Mouse (Mus musculus): ENCODE measurements around the gene Smyd3. TPM values are rescaled to one million over a fixed set of nuclear protein-coding genes. Genes with fewer than 3 reads are reported as not detected.

The Smyd3 gene
- polyA plus RNA-seq, 1 experiment from 2014 or later: 16.1 TPM

- H3K27me3 ChIP-seq (ENCODE audit: insufficient read depth, poor library complexity, severe bottlenecking): no peaks in the 10 kb centered on the region
- DNase-seq (ENCODE audit: low spot score): no peak
Measured at GRCm38 (mm10) chr1:179279116-179279515, 238.7 kb downstream of the Smyd3 start.

GRCm38 (mm10) chr1:179277346-179277745, 240.5 kb downstream of the Smyd3 start:
- DNase-seq (ENCODE audit: low spot score): no peak
- peaks cover 15% of the 10 kb centered on the region for H3K4me1 ChIP-seq
- no peak overlapping the region for H3K27ac ChIP-seq
- no peaks in the 10 kb centered on the region for H3K9me3 ChIP-seq
- no peak overlapping the region for H3K4me3 ChIP-seq
- H3K27me3 ChIP-seq (ENCODE audit: insufficient read depth, poor library complexity, severe bottlenecking): no peaks in the 10 kb centered on the region
- H3K36me3 ChIP-seq: no peaks in the 10 kb centered on the region
- WGBS: 91% methylated on average over 9 of the region's 9 CpGs

More at GRCm38 (mm10) chr1:179279116-179279515, 238.7 kb downstream of the Smyd3 start:
- Histone ChIP-seq H3K36me3 (no peaks in the 10 kb centered on the region), H3K4me1 (peaks cover 27% of the 10 kb centered on the region), H3K27ac (no peak overlapping the region), H3K9me3 (no peaks in the 10 kb centered on the region), H3K4me3 (no peak overlapping the region)
- 95% methylated on average over 4 of the region's 4 CpGs for WGBS

GRCm38 (mm10) chr1:179276866-179277265, 241.0 kb downstream of the Smyd3 start:
- DNase-seq (ENCODE audit: low spot score): no peak
- H3K27me3 ChIP-seq (ENCODE audit: insufficient read depth, poor library complexity, severe bottlenecking): no peaks in the 10 kb centered on the region
- no peak overlapping the region for H3K27ac ChIP-seq
- WGBS: 90% methylated on average over 1 of the region's 1 CpGs
- no peaks in the 10 kb centered on the region for H3K36me3 ChIP-seq
- no peaks in the 10 kb centered on the region for H3K9me3 ChIP-seq
- no peak overlapping the region for H3K4me3 ChIP-seq
- H3K4me1 ChIP-seq: peaks cover 10% of the 10 kb centered on the region

GRCm38 (mm10) chr1:179272926-179273325, 244.9 kb downstream of the Smyd3 start:
- Histone ChIP-seq H3K4me3 (no peak overlapping the region), H3K27me3 (ENCODE audit: insufficient read depth, poor library complexity, severe bottlenecking) (no peaks in the 10 kb centered on the region), H3K4me1 (no peaks in the 10 kb centered on the region), H3K9me3 (peaks cover 6% of the 10 kb centered on the region), H3K36me3 (0 out of 2 replicates have a peak, but pooled peaks cover 4% of the 10 kb centered on the region), H3K27ac (no peak overlapping the region)
- peak; percentile 42 for DNase-seq (ENCODE audit: low spot score)
- 83% methylated on average over 4 of the region's 4 CpGs for WGBS

GRCm38 (mm10) chr1:179272351-179272750, 245.5 kb downstream of the Smyd3 start:
- H3K36me3 ChIP-seq: 0 out of 2 replicates have a peak, but pooled peaks cover 4% of the 10 kb centered on the region
- no peaks in the 10 kb centered on the region for H3K4me1 ChIP-seq
- DNase-seq (ENCODE audit: low spot score): no peak
- peaks cover 6% of the 10 kb centered on the region for H3K9me3 ChIP-seq
- H3K27ac ChIP-seq: no peak overlapping the region
- no peaks in the 10 kb centered on the region for H3K27me3 ChIP-seq (ENCODE audit: insufficient read depth, poor library complexity, severe bottlenecking)
- no peak overlapping the region for H3K4me3 ChIP-seq

- H3K36me3 ChIP-seq: 0 out of 2 replicates have a peak, but pooled peaks cover 4% of the 10 kb centered on the region
- DNase-seq (ENCODE audit: low spot score): peak; percentile 31
- no peaks in the 10 kb centered on the region for H3K4me1 ChIP-seq
- H3K27me3 ChIP-seq (ENCODE audit: insufficient read depth, poor library complexity, severe bottlenecking): no peaks in the 10 kb centered on the region
- 78% methylated on average over 3 of the region's 3 CpGs for WGBS
- no peak overlapping the region for H3K27ac ChIP-seq
- H3K9me3 ChIP-seq: peaks cover 6% of the 10 kb centered on the region
- no peak overlapping the region for H3K4me3 ChIP-seq
Measured at GRCm38 (mm10) chr1:179266936-179267335, 250.9 kb downstream of the Smyd3 start.

GRCm38 (mm10) chr1:179261496-179261966, 256.3 kb downstream of the Smyd3 start:
- DNase-seq (ENCODE audit: low spot score): no peak
- 60% methylated on average over 11 of the region's 11 CpGs for WGBS
- H3K27ac ChIP-seq: 0 out of 2 replicates have a peak overlapping the region, but pooled peaks have one; percentile 6

GRCm38 (mm10) chr1:179255826-179256512, 261.9 kb downstream of the Smyd3 start:
- H3K9me3 ChIP-seq: no peaks in the 10 kb centered on the region
- H3K4me3 ChIP-seq: no peak overlapping the region
- DNase-seq (ENCODE audit: low spot score): no peak
- H3K27ac ChIP-seq: no peak overlapping the region
- WGBS: 84% methylated on average over 11 of the region's 11 CpGs
- no peaks in the 10 kb centered on the region for H3K36me3 ChIP-seq
- H3K27me3 ChIP-seq (ENCODE audit: insufficient read depth, poor library complexity, severe bottlenecking): no peaks in the 10 kb centered on the region
- no peaks in the 10 kb centered on the region for H3K4me1 ChIP-seq

More at GRCm38 (mm10) chr1:179261496-179261966, 256.3 kb downstream of the Smyd3 start:
- no peak overlapping the region for H3K4me3 ChIP-seq
- no peaks in the 10 kb centered on the region for H3K36me3 ChIP-seq
- no peaks in the 10 kb centered on the region for H3K9me3 ChIP-seq
- no peaks in the 10 kb centered on the region for H3K27me3 ChIP-seq (ENCODE audit: insufficient read depth, poor library complexity, severe bottlenecking)
- H3K4me1 ChIP-seq: no peaks in the 10 kb centered on the region

- 72% methylated on average over 3 of the region's 3 CpGs for WGBS
- Histone ChIP-seq H3K27me3 (ENCODE audit: insufficient read depth, poor library complexity, severe bottlenecking) (no peaks in the 10 kb centered on the region), H3K4me1 (peaks cover 9% of the 10 kb centered on the region), H3K9me3 (no peaks in the 10 kb centered on the region), H3K27ac (no peak overlapping the region), H3K4me3 (no peak overlapping the region), H3K36me3 (no peaks in the 10 kb centered on the region)
- DNase-seq (ENCODE audit: low spot score): no peak
Measured at GRCm38 (mm10) chr1:179254531-179254930, 263.3 kb downstream of the Smyd3 start.

- Histone ChIP-seq H3K27ac (no peak overlapping the region), H3K9me3 (no peaks in the 10 kb centered on the region), H3K4me3 (no peak overlapping the region), H3K36me3 (no peaks in the 10 kb centered on the region), H3K4me1 (peaks cover 26% of the 10 kb centered on the region), H3K27me3 (ENCODE audit: insufficient read depth, poor library complexity, severe bottlenecking) (no peaks in the 10 kb centered on the region)
- DNase-seq (ENCODE audit: low spot score): no peak
- WGBS: 83% methylated on average over 4 of the region's 4 CpGs
Measured at GRCm38 (mm10) chr1:179252611-179253010, 265.2 kb downstream of the Smyd3 start.

GRCm38 (mm10) chr1:179250388-179250787, 267.5 kb downstream of the Smyd3 start:
- Histone ChIP-seq H3K27me3 (ENCODE audit: insufficient read depth, poor library complexity, severe bottlenecking) (no peaks in the 10 kb centered on the region), H3K4me1 (peaks cover 31% of the 10 kb centered on the region), H3K27ac (0 out of 2 replicates have a peak overlapping the region, but pooled peaks have one; percentile 7), H3K9me3 (no peaks in the 10 kb centered on the region), H3K36me3 (no peaks in the 10 kb centered on the region), H3K4me3 (no peak overlapping the region)
- no peak for DNase-seq (ENCODE audit: low spot score)
- 86% methylated on average over 3 of the region's 3 CpGs for WGBS

GRCm38 (mm10) chr1:179243554-179243953, 274.3 kb downstream of the Smyd3 start:
- H3K27ac ChIP-seq: no peak overlapping the region
- no peaks in the 10 kb centered on the region for H3K9me3 ChIP-seq
- H3K4me3 ChIP-seq: no peak overlapping the region
- no peak for DNase-seq (ENCODE audit: low spot score)
- H3K36me3 ChIP-seq: no peaks in the 10 kb centered on the region
- peaks cover 14% of the 10 kb centered on the region for H3K4me1 ChIP-seq
- WGBS: 86% methylated on average over 8 of the region's 8 CpGs
- H3K27me3 ChIP-seq (ENCODE audit: insufficient read depth, poor library complexity, severe bottlenecking): no peaks in the 10 kb centered on the region

- 87% methylated on average over 6 of the region's 6 CpGs for WGBS
- no peaks in the 10 kb centered on the region for H3K9me3 ChIP-seq
- DNase-seq (ENCODE audit: low spot score): no peak
- H3K27me3 ChIP-seq (ENCODE audit: insufficient read depth, poor library complexity, severe bottlenecking): no peaks in the 10 kb centered on the region
- no peak overlapping the region for H3K27ac ChIP-seq
- H3K4me1 ChIP-seq: no peaks in the 10 kb centered on the region
- no peak overlapping the region for H3K4me3 ChIP-seq
- no peaks in the 10 kb centered on the region for H3K36me3 ChIP-seq
Measured at GRCm38 (mm10) chr1:179240663-179241279, 277.1 kb downstream of the Smyd3 start.
